Mouse (Mus musculus) forebrain, embryonic 11.5 days (tissue): ENCODE data around the gene Igdcc3. TPM values are rescaled to one million over a fixed set of nuclear protein-coding genes. Genes with fewer than 3 reads are reported as not detected.

Experiments
- ATAC-seq: fragments of 200-750 bp; cut with Nextera tagmentation; replicated peaks from 2 replicates; pipeline ENCODE4 v1.8.0; 2017; ENCODE audit warnings: moderate TSS enrichment; ENCODE audit not compliant: low FRiP score
- DNase-seq: peaks from one replicate; pipeline ENCODE4 v3.0.0-alpha.2; 2017; ENCODE audit warnings: low spot score
- H3K27ac ChIP-seq: fragments of 300-500 bp; sonication (generic); 2 replicates; pipeline ENCODE4 v1.5.1; 2014; ENCODE audit warnings: low read depth, low read length
- H3K27me3 ChIP-seq: fragments of 300-500 bp; sonication (generic); 2 replicates; pipeline ENCODE4 v1.6.1; 2014; ENCODE audit warnings: mild to moderate bottlenecking, low read length, mixed read lengths; ENCODE audit not compliant: control insufficient read depth, insufficient read depth
- H3K36me3 ChIP-seq: fragments of 300-500 bp; sonication (generic); 2 replicates; pipeline ENCODE4 v1.6.1; 2014; ENCODE audit warnings: mild to moderate bottlenecking, low read length, moderate library complexity, mixed read lengths; ENCODE audit not compliant: control insufficient read depth, insufficient read depth
- H3K4me1 ChIP-seq: fragments of 300-500 bp; sonication (generic); replicated peaks from 2 replicates; pipeline ENCODE4 v1.6.1; 2014; ENCODE audit warnings: low read length, mixed read lengths; ENCODE audit not compliant: control insufficient read depth, insufficient read depth
- H3K4me2 ChIP-seq: fragments of 300-500 bp; sonication (generic); 2 replicates; pipeline ENCODE4 v1.6.1; 2014; ENCODE audit warnings: low read depth, mild to moderate bottlenecking, low read length, moderate library complexity, mixed read lengths; ENCODE audit not compliant: severe bottlenecking
- H3K4me3 ChIP-seq: fragments of 300-500 bp; sonication (generic); 2 replicates; pipeline ENCODE4 v1.5.1; 2014; ENCODE audit warnings: low read depth, low read length
- H3K9ac ChIP-seq: fragments of 300-500 bp; sonication (generic); 2 replicates; pipeline ENCODE4 v1.6.1; 2014; ENCODE audit warnings: low read length
- H3K9me3 ChIP-seq: fragments of 300-500 bp; sonication (generic); 2 replicates; pipeline ENCODE4 v1.6.1; 2016; ENCODE audit warnings: low read length, mixed read lengths; ENCODE audit not compliant: control insufficient read depth
- WGBS: fragments of 180-500 bp; shearing (Covaris S2); extraction: QIAGEN DNeasy Blood & Tissue Kit; methylation state at CpG from one replicate; pipeline ENCODE4 v1.1.7; 2014; 5-methylcytosine and 5-hydroxymethylcytosine counted together
- polyA plus RNA-seq: library from polyadenylated mRNA; unstranded; fragments of >200 nt; fragmentation: Nextera tagmentation; extraction: Ambion mirVana; gene quantifications from 2 replicates; pipeline ENCODE4 v1.2.1, GENCODE M21; 2014

The Igdcc3 gene
- polyA plus RNA-seq, 1 experiment from 2014 or later: 81.2 TPM

DNA sequence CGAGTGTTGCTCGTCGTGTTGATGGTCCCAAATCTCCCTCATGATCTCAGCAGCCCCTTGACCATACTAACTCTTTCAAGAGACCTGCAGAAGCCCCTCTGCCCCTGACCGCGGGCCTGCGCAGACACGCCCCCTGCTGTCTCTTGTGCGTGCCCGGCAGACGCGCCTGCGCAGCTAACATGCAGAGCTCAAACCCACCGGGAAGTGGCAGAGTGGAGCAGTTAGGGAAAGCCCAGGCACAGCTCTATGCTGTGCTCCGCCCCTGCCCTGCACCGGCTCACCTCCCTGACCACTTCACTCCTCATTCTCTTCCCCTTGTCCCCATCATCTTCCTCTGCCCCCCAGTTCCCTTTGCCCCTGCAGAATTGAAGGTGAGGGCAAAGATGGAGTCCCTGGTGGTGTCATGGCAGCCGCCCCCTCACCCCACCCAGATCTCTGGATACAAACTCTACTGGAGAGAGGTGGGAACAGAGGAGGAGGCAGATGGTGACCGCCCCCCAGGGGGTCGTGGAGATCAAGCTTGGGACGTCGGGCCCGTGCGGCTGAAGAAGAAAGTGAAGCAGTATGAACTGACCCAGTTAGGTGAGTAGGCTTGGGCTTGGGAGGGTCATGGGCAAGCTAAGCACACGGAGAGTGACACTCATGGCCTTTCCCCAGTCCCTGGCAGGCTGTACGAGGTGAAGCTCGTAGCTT, 12.7 kb upstream of the Igdcc3 start:
- ATAC-seq (peak; percentile 77), DNase-seq (peak; percentile 89)
- no peaks in the 10 kb centered on the region for H3K27me3 ChIP-seq
- H3K4me1 ChIP-seq: no peaks in the 10 kb centered on the region; the same call in 1 of the 2 replicates
- WGBS: 9% methylated on average over 25 of the region's 25 CpGs
- no peaks in the 10 kb centered on the region for H3K9me3 ChIP-seq
- H3K4me2 ChIP-seq: peak overlapping the region; percentile 39; the same call in 1 of the 2 replicates
- no peak overlapping the region for H3K4me3 ChIP-seq
- no peak overlapping the region for H3K27ac ChIP-seq
- H3K9ac ChIP-seq: no peak overlapping the region
- no peaks in the 10 kb centered on the region for H3K36me3 ChIP-seq

DNA sequence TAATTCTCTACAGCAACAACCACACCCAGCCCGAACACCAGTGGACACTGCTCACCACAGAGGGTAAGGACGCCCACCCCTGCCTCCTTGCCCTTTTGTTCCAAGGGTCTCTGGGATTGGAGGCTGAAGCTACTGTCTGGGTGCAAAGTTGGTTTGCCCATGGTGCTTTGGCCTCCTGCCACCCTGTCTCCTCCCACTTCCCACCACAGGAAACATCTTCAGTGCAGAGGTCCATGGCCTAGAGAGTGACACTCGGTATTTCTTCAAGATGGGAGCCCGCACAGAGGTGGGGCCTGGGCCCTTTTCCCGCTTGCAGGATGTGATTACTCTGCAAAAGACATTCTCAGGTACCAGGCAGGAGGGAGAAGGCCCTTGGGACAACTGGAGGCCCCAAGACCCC, 9.3 kb upstream of the Igdcc3 start:
- WGBS: 87% methylated on average over 5 of the region's 5 CpGs
- Histone ChIP-seq H3K9ac (no peak overlapping the region), H3K27ac (no peak overlapping the region), H3K27me3 (peaks cover 3% of the 10 kb centered on the region; the same call in 1 of the 2 replicates), H3K36me3 (no peaks in the 10 kb centered on the region), H3K4me3 (no peak overlapping the region), H3K4me1 (no peaks in the 10 kb centered on the region), H3K9me3 (no peaks in the 10 kb centered on the region), H3K4me2 (no peak overlapping the region)
- DNase-seq: no peak
- ATAC-seq: no peak

GRCm38 (mm10) chr9:65133739-65134138, 7.2 kb upstream of the Igdcc3 start:
- peaks cover 3% of the 10 kb centered on the region; the same call in 1 of the 2 replicates for H3K27me3 ChIP-seq
- H3K4me3 ChIP-seq: no peak overlapping the region
- ATAC-seq: peak; percentile 58
- H3K4me2 ChIP-seq: no peak overlapping the region
- H3K9me3 ChIP-seq: no peaks in the 10 kb centered on the region
- no peak overlapping the region for H3K9ac ChIP-seq
- H3K36me3 ChIP-seq: no peaks in the 10 kb centered on the region
- DNase-seq: peak; percentile 95
- peaks cover 3% of the 10 kb centered on the region; the same call in 1 of the 2 replicates for H3K4me1 ChIP-seq
- WGBS: 3% methylated on average over 10 of the region's 10 CpGs
- H3K27ac ChIP-seq: no peak overlapping the region

DNA sequence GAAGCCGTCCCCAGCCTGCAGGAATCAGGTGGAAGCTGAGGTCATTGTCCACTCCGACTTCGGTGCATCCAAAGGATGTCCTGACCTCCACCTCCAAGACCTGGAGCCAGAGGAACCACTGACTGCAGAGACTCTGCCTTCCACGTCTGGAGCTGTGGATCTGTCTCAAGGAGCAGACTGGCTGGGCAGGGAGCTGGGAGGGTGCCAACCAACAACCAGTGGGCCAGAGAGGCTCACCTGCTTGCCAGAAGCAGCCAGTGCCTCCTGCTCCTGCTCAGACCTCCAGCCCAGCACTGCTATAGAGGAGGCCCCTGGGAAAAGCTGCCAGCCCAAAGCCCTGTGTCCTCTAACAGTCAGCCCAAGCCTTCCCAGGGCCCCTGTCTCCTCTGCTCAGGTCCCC, 5.9 kb upstream of the Igdcc3 start:
- Histone ChIP-seq H3K9me3 (no peaks in the 10 kb centered on the region), H3K4me3 (no peak overlapping the region), H3K36me3 (no peaks in the 10 kb centered on the region), H3K4me2 (no peak overlapping the region), H3K27ac (no peak overlapping the region), H3K4me1 (peaks cover 5% of the 10 kb centered on the region; the same call in 1 of the 2 replicates), H3K27me3 (peaks cover 3% of the 10 kb centered on the region; the same call in 1 of the 2 replicates), H3K9ac (no peak overlapping the region)
- no peak for ATAC-seq
- DNase-seq: no peak
- 82% methylated on average over 4 of the region's 4 CpGs for WGBS

DNA sequence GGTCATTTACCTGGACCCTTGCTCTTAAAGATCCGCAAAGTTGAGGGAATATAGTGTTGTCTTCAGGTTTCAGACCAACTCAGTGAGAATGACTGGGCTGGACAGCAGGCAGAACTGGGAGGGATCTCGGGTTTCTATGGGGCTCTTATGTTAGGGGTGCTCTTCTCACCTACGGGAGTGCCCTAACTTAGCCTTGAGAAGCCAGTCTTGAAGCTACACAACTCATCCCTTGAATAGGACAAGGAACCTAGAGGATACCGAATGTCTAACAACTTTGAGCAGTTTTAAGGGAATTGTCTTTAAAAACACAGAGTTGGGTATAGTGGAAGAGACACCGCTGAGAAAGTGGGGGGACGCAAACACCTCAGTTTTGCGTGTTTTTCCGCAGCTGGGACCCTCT, 498 bp upstream of the Igdcc3 start:
- Histone ChIP-seq H3K4me3 (peak overlapping the region; percentile 97), H3K27me3 (no peaks in the 10 kb centered on the region), H3K4me1 (peaks cover 22% of the 10 kb centered on the region; the same call in 1 of the 2 replicates), H3K9ac (peak overlapping the region; percentile 99), H3K4me2 (peak overlapping the region; percentile 83), H3K9me3 (no peaks in the 10 kb centered on the region), H3K27ac (peak overlapping the region; percentile 95), H3K36me3 (peaks cover 8% of the 10 kb centered on the region; the same call in 1 of the 2 replicates)
- DNase-seq: no peak
- no peak for ATAC-seq
- 2% methylated on average over 8 of the region's 8 CpGs for WGBS

DNA sequence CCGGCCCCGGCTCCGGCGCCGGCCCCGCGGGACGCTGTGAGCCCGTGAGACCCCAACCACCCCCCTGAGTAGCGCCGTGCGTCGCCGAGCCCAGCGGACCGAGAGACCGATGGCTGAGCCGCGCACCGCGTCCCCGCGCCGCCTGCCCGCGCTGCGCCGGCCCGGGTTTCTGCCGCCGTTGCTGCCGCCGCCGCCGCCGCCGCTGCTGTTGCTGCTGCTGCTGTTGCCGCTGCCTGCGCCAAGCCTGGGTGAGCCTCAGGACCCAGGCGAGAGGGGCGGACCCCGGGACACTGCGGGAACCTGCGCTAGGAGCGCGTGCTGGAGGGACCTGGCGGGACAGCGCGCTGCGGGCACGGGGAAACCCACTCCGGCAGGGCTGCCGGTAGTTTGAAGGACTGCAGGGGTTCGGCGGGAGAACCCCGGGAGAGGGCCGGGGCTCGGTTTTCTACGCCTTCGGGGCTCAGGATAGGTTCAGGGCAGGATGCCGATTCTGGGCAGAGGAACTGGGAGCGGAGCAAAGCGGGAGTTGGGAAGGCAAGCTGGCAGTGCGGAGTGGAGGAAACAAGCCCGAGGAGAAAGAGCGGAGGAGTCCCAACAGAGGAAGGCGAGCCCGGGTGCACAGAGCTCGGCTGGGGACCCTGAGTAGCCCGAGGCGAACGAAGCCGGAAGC, 452 bp downstream of the Igdcc3 start:
- H3K9ac ChIP-seq: peak overlapping the region; percentile 99
- DNase-seq (peak; percentile 85), ATAC-seq (peak; percentile 57)
- H3K27me3 ChIP-seq: no peaks in the 10 kb centered on the region
- peak overlapping the region; percentile 97 for H3K4me3 ChIP-seq
- H3K4me1 ChIP-seq: peaks cover 22% of the 10 kb centered on the region; the same call in 1 of the 2 replicates
- peak overlapping the region; percentile 83 for H3K4me2 ChIP-seq
- WGBS: under 1% methylated on average over 70 of the region's 73 CpGs
- peak overlapping the region; percentile 95 for H3K27ac ChIP-seq
- peaks cover 8% of the 10 kb centered on the region for H3K36me3 ChIP-seq
- no peaks in the 10 kb centered on the region for H3K9me3 ChIP-seq

DNA sequence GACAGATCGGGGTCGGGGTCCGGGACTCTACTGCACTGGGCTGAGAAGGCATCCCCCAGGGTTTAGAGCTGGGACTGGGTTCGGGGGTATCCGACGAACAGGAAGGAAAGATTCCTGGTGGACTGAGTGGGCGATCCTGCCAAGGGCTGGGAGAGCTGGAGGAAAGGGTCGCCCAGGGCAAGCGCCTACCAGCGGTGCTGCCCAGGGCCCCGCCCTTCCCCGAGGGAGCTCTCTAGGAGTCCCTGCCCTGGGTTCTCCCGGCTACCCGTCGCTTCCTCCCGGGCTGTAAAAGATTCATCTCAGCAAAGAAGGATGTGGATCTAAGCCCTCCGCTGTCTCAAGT, 958 bp downstream of the Igdcc3 start:
- Histone ChIP-seq H3K36me3 (peaks cover 12% of the 10 kb centered on the region), H3K4me1 (peaks cover 24% of the 10 kb centered on the region; the same call in 1 of the 2 replicates), H3K27ac (peak overlapping the region; percentile 95), H3K9ac (peak overlapping the region; percentile 99), H3K4me3 (peak overlapping the region; percentile 97), H3K27me3 (no peaks in the 10 kb centered on the region), H3K9me3 (no peaks in the 10 kb centered on the region), H3K4me2 (peak overlapping the region; percentile 83)
- under 1% methylated on average over 17 of the region's 17 CpGs for WGBS
- DNase-seq (peak; percentile 78), ATAC-seq (peak; percentile 68)

GRCm38 (mm10) chr9:65142399-65142798, 1.4 kb downstream of the Igdcc3 start:
- H3K27me3 ChIP-seq: no peaks in the 10 kb centered on the region
- peaks cover 24% of the 10 kb centered on the region; the same call in 1 of the 2 replicates for H3K4me1 ChIP-seq
- H3K9me3 ChIP-seq: no peaks in the 10 kb centered on the region
- H3K27ac ChIP-seq: peak overlapping the region; percentile 95
- DNase-seq (peak; percentile 76), ATAC-seq (peak; percentile 49; the same call in 1 of the 2 replicates)
- H3K4me2 ChIP-seq: peak overlapping the region; percentile 83
- under 1% methylated on average over 8 of the region's 8 CpGs for WGBS
- peak overlapping the region; percentile 97 for H3K4me3 ChIP-seq
- H3K36me3 ChIP-seq: peaks cover 14% of the 10 kb centered on the region
- H3K9ac ChIP-seq: peak overlapping the region; percentile 99
